Mouse (Mus musculus) G1E (cell line): ENCODE results near the gene Colgalt1.

Experiments used
- CTCF ChIP-seq: IDR thresholded peaks from 2 replicates; pipeline ENCODE4 v1.5.1; 2012; ENCODE audit warnings: low read depth, low read length, inconsistent platforms, mixed read lengths
- GATA1 ChIP-seq: IDR thresholded peaks from 2 replicates; pipeline ENCODE4 v1.6.1; 2012; ENCODE audit warnings: borderline replicate concordance, low read length, inconsistent platforms, mixed read lengths

DNA sequence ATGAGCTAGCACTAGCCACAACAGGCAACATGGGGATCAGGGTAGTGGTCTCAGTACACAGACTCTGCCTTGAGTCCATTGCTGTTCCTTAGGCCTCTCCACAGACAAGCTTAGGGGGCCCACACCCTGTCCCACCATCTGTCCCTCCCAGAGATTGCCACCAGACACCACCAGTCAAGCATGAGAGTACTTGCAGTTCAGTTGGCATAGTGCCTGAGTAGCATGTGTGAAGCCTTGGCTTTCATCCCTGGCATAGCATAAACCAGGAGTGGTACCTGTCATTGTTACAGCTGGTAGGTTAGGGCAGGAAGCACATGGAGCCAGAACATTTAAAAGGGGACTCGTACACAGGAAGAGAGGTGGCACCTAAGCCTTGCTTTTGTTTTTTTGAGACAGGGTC is 49.0 kb downstream of the Colgalt1 start:
- no peak for TF ChIP-seq CTCF
- no peak for TF ChIP-seq GATA1
